19 mouse cellular contexts compared by ENCODE assay signal in genomic region chr1:154061851-154062250, GRCm38 (mm10).
DNase-seq lines count a peak whose midpoint lies in the region; ATAC-seq and TF ChIP-seq lines count a peak whose summit lies in the region.
"Had no signal": no experiment of that assay in that cellular context is flagged by ENCODE, and none has a peak within 500 bp of the region (broad histone marks: within the 10 kb centered on the region; RNA-seq: fewer than 3 reads in every experiment).

No protein-coding gene starts in this region.

- ATAC-seq in heart, embryonic 11.5 days (replicated peaks; ENCODE audit: insufficient number of reproducible peaks, low FRiP score, low TSS enrichment) = no peak
- no peak for ATAC-seq in forebrain, postnatal 0 days
- ATAC-seq: forebrain, embryonic 13.5 days; intestine, embryonic 16.5 days had no signal

- no peak overlapping the region for H3K27ac ChIP-seq in heart, embryonic 11.5 days (ENCODE audit: low read depth, low read length)
- H3K27ac ChIP-seq in forebrain, postnatal 0 days (ENCODE audit: low read depth, low read length) = no peak overlapping the region
- H3K27ac ChIP-seq: embryonic facial prominence, embryonic 12.5 days; forebrain, embryonic 13.5 days; heart, embryonic 13.5 days; hindbrain, embryonic 15.5 days had no signal

- no peaks in the 10 kb centered on the region for H3K27me3 ChIP-seq in heart, embryonic 11.5 days (ENCODE audit: control insufficient read depth, insufficient read depth, low read length)
- H3K27me3 ChIP-seq in forebrain, postnatal 0 days (ENCODE audit: insufficient read depth, low read length) = no peaks in the 10 kb centered on the region
- H3K27me3 ChIP-seq: embryonic facial prominence, embryonic 12.5 days; forebrain, embryonic 13.5 days; heart, embryonic 13.5 days; hindbrain, embryonic 15.5 days had no signal

- 81% methylated on average over 1 of the region's 1 CpGs for WGBS in heart, embryonic 11.5 days (ENCODE audit: insufficient replicate concordance)
- 88% methylated on average over 1 of the region's 1 CpGs for WGBS in forebrain, postnatal 0 days

- no peaks in the 10 kb centered on the region for H3K4me1 ChIP-seq in heart, embryonic 11.5 days (ENCODE audit: control insufficient read depth, insufficient read depth, low read length)
- no peaks in the 10 kb centered on the region for H3K4me1 ChIP-seq in forebrain, postnatal 0 days (ENCODE audit: insufficient read depth)
- H3K4me1 ChIP-seq: embryonic facial prominence, embryonic 12.5 days; forebrain, embryonic 13.5 days; heart, embryonic 13.5 days; hindbrain, embryonic 15.5 days had no signal

- no peaks in the 10 kb centered on the region for H3K36me3 ChIP-seq in heart, embryonic 11.5 days (ENCODE audit: control insufficient read depth, insufficient read depth, low read length)
- no peaks in the 10 kb centered on the region for H3K36me3 ChIP-seq in forebrain, postnatal 0 days (ENCODE audit: insufficient read depth)
- H3K36me3 ChIP-seq: embryonic facial prominence, embryonic 12.5 days; heart, embryonic 13.5 days; hindbrain, embryonic 15.5 days had no signal

- TF ChIP-seq CTCF in forebrain, postnatal 0 days (IDR thresholded peaks at IDR 0.05; ENCODE audit: low read depth) = no peak

- DNase-seq in heart, adult 11 months = peak; percentile 66
- DNase-seq in NIH3T3 (ENCODE audit: low read depth) = peak; percentile 24
- peak; percentile 51 for DNase-seq in fibroblast of lung, adult 2 months (ENCODE audit: low read depth)
- DNase-seq in forebrain, postnatal 0 days = no peak
- DNase-seq in c-Kit-positive CD71-positive TER-119-positive erythroid progenitor cells, embryonic 14.5 days (ENCODE audit: low spot score) = no peak
- no peak for DNase-seq in thymus, postnatal 25 days
- DNase-seq: adrenal gland, adult 2 months; adrenal gland, postnatal 36 days; cerebellum, adult 2 months; cerebellum, postnatal 10 days; gastrocnemius, postnatal 36 days; heart, postnatal 36 days; kidney, adult 2 months had no signal

- no peak overlapping the region for H3K4me2 ChIP-seq in heart, embryonic 11.5 days
- H3K4me2 ChIP-seq in forebrain, postnatal 0 days (ENCODE audit: low read depth) = no peak overlapping the region
- H3K4me2 ChIP-seq: embryonic facial prominence, embryonic 12.5 days; forebrain, embryonic 13.5 days; heart, embryonic 13.5 days; hindbrain, embryonic 15.5 days had no signal

- no peak overlapping the region for H3K4me3 ChIP-seq in heart, embryonic 11.5 days (ENCODE audit: low read depth, low read length)
- H3K4me3 ChIP-seq in forebrain, postnatal 0 days (ENCODE audit: low read depth, low read length) = no peak overlapping the region
- H3K4me3 ChIP-seq: embryonic facial prominence, embryonic 12.5 days; forebrain, embryonic 13.5 days; heart, embryonic 13.5 days; hindbrain, embryonic 15.5 days had no signal

- H3K9ac ChIP-seq in heart, embryonic 11.5 days (ENCODE audit: low read depth, low read length) = no peak overlapping the region
- no peak overlapping the region for H3K9ac ChIP-seq in forebrain, postnatal 0 days
- H3K9ac ChIP-seq: embryonic facial prominence, embryonic 12.5 days; forebrain, embryonic 13.5 days; heart, embryonic 13.5 days; hindbrain, embryonic 15.5 days had no signal

- H3K9me3 ChIP-seq in heart, embryonic 11.5 days (replicated peaks; ENCODE audit: control insufficient read depth, low read length) = peaks cover 2% of the 10 kb centered on the region; the same call in 1 of the 2 replicates
- no peaks in the 10 kb centered on the region for H3K9me3 ChIP-seq in forebrain, postnatal 0 days (ENCODE audit: low read length)
- H3K9me3 ChIP-seq: embryonic facial prominence, embryonic 12.5 days; heart, embryonic 13.5 days; hindbrain, embryonic 15.5 days had no signal

Comparison
In these comparisons a context has a peak if more than half of its experiments do, and no peak if none do; other contexts are left out.
1. DNase-seq: peak in heart, adult 11 months (single experiment), NIH3T3 (single experiment) and fibroblast of lung, adult 2 months (single experiment); none in forebrain, postnatal 0 days (single experiment), c-Kit-positive CD71-positive TER-119-positive erythroid progenitor cells, embryonic 14.5 days (single experiment) and thymus, postnatal 25 days (single experiment).